Mouse (Mus musculus) stomach, embryonic 15.5 days (tissue): ENCODE measurements around the gene Wsb1. TPM values are rescaled to one million over a fixed set of nuclear protein-coding genes. Genes with fewer than 3 reads are reported as not detected.

Experiments
- polyA plus RNA-seq: library from polyadenylated mRNA; unstranded; fragments of >200 nt; fragmentation: Nextera tagmentation; extraction: Ambion mirVana; gene quantifications from 2 replicates; pipeline ENCODE4 v1.2.1, GENCODE M21; 2015

Wsb1 gene
- polyA plus RNA-seq, 1 experiment from 2014 or later = 186 TPM

Other genes with a start within 250 kb of the Wsb1 start
- gene Ksr1, start 108.3 kb downstream of the Wsb1 start, polyA plus RNA-seq = 2.8 and 3.2 TPM in 2 replicates
- 0.19 TPM in 1 of 2 replicates, not detected in the other for gene Gm9964, start 42.2 kb upstream of the Wsb1 start, polyA plus RNA-seq
- 4.5 and 5.0 TPM in 2 replicates for gene Nf1, start 85.0 kb upstream of the Wsb1 start, polyA plus RNA-seq
- 0.22 and 0.33 TPM in 2 replicates for gene Omg, start 249.4 kb upstream of the Wsb1 start, polyA plus RNA-seq